Mouse (Mus musculus) E14TG2a.4 (cell line): ENCODE results near the gene Mme.

Experiments used
- CTCF ChIP-seq: conservative IDR thresholded peaks from 2 replicates; pipeline ENCODE4 v1.5.1; 2014; ENCODE audit warnings: low read length
- NANOG ChIP-seq: IDR thresholded peaks from 2 replicates; pipeline ENCODE4 v1.6.1; 2014; ENCODE audit warnings: borderline replicate concordance, low read length, mixed read lengths

DNA sequence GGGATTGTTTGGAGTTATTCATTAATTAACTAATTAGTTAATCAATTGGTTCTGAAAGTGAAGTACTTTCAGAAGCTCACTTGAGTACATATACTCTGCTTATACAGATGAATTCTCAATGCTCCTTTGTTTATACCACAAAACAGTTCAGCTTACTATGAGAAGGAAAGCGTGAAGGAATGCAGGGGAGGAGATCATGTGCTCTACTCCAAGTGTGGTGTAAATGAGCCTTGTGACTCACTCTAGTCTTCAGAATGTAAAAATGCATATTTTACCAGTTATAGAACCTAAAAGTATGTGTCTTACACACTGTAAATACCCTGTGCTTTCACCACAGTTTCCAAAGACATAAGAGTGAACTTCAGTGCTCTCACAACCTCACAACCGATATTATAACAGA lies 84.3 kb downstream of the Mme start:
- TF ChIP-seq CTCF = no peak
- no peak for TF ChIP-seq NANOG
